Mouse (Mus musculus) G1E (cell line): Measurements from ENCODE around the gene Rasl12.

ENCODE experiments used
- CTCF ChIP-seq: IDR thresholded peaks from 2 replicates; pipeline ENCODE4 v1.5.1; 2012; ENCODE audit warnings: low read depth, low read length, inconsistent platforms, mixed read lengths
- GATA1 ChIP-seq: IDR thresholded peaks from 2 replicates; pipeline ENCODE4 v1.6.1; 2012; ENCODE audit warnings: borderline replicate concordance, low read length, inconsistent platforms, mixed read lengths
- POLR2AphosphoS5 ChIP-seq: IDR thresholded peaks from 2 replicates; pipeline ENCODE4 v1.6.1; 2012; ENCODE audit warnings: low read depth, low read length, inconsistent platforms; ENCODE audit not compliant: insufficient replicate concordance

- no peak for TF ChIP-seq CTCF
- no peak for TF ChIP-seq GATA1
- no peak for TF ChIP-seq POLR2AphosphoS5
These were observed 24.6 kb downstream of the Rasl12 start, which contains the start of gene Slc51b for GRCm38 (mm10) chr9:65422760-65423501.
